Mouse (Mus musculus): ENCODE measurements around the gene Cmya5. TPM values are rescaled to one million over a fixed set of nuclear protein-coding genes. Genes with fewer than 3 reads are reported as not detected.

Gene Cmya5
- polyA plus RNA-seq (2012; rRNA removed), result 0.01 and 0.03 TPM in 2 replicates

GRCm38 (mm10) chr13:93144336-93145167 is at the start of gene Cmya5:
Gene Cmya5 (minus strand): TSS chr13:93144724.

GRCm38 (mm10) chr13:93191831-93192645 is 47.5 kb upstream of the Cmya5 start, which contains the start of gene Tent2:
Gene Tent2 (minus strand): TSS chr13:93192385.

Other genes starting within 250 kb of the Cmya5 start
- gene Tent2, start 47.7 kb upstream of the Cmya5 start, polyA plus RNA-seq (2012; rRNA removed), result 23.6 and 26.7 TPM in 2 replicates
- 3.7 and 4.5 TPM in 2 replicates for gene Homer1, start 154.9 kb upstream of the Cmya5 start, polyA plus RNA-seq (2012; rRNA removed)

Data from liver, embryonic 14 days (tissue).